Mouse (Mus musculus): Measurements from ENCODE around the gene Cplx3. TPM values are rescaled to one million over a fixed set of nuclear protein-coding genes. Genes with fewer than 3 reads are reported as not detected.

The Cplx3 gene
- polyA plus RNA-seq, 1 experiment from 2014 or later = not detected

DNA sequence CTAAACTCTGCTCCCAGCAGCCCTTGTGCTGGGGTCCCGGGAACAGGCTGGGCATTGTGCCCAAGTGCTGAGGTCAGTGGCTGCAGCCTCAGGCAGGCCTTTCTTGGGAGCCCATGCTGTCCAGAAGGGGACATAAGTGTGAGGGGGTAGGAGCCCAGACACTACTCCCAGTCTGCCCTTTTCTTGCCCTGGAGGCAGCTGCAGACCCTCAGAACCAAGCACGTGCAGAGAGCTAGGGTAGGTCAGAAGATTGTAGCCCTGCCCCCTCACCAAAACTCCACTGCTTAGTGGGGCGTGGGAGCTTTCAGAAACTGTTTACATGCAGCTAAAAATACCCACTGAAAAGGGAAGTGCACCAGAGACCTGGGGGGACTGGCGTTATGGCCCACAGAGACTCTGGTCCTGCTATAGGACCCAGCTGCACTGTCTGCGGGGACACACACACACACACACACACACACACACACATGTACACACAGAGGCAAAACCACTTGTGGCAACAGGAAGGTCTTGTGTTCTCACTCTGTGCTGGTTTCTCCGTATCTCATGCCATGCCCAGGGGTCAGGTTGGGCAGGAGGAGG, 31.8 kb upstream of the Cplx3 start:
- peak; percentile 54 for ATAC-seq (ENCODE audit: insufficient number of reproducible peaks, insufficient read depth, low FRiP score, low read depth)
- Histone ChIP-seq H3K9ac (ENCODE audit: low read length) (peak overlapping the region; percentile 62), H3K27me3 (ENCODE audit: control insufficient read depth, insufficient read depth, low read length) (no peaks in the 10 kb centered on the region), H3K27ac (replicated peaks in 1 of 2; ENCODE audit: control insufficient read depth in 1 of 2, insufficient read depth in 1 of 2, low read depth in 2 of 2, low read length in 2 of 2) (peak overlapping the region; percentile 77 to 91), H3K36me3 (ENCODE audit: control insufficient read depth, insufficient read depth, low read length) (peaks cover 13% of the 10 kb centered on the region), H3K9me3 (ENCODE audit: control insufficient read depth, low read length) (no peaks in the 10 kb centered on the region), H3K4me2 (ENCODE audit: low read length) (peak overlapping the region; percentile 51), H3K4me1 (ENCODE audit: control insufficient read depth in 2 of 2, insufficient read depth in 2 of 2, low read length in 2 of 2) (peaks cover 42 to 71% of the 10 kb centered on the region in 2 experiments), H3K4me3 (ENCODE audit: control insufficient read depth in 1 of 2, insufficient read depth in 1 of 2, low read depth in 1 of 2, low read length in 2 of 2) (no peak overlapping the region)
- 4% methylated on average over 6 of the region's 6 CpGs for WGBS

- no peaks in the 10 kb centered on the region for H3K9me3 ChIP-seq (ENCODE audit: control insufficient read depth, low read length)
- ATAC-seq (ENCODE audit: insufficient number of reproducible peaks, insufficient read depth, low FRiP score, low read depth) = no peak
- H3K27me3 ChIP-seq (ENCODE audit: control insufficient read depth, insufficient read depth, low read length) = no peaks in the 10 kb centered on the region
- peak overlapping the region; percentile 77 to 91 for H3K27ac ChIP-seq (replicated peaks in 1 of 2; ENCODE audit: control insufficient read depth in 1 of 2, insufficient read depth in 1 of 2, low read depth in 2 of 2, low read length in 2 of 2)
- 34% methylated on average over 3 of the region's 3 CpGs for WGBS
- H3K36me3 ChIP-seq (ENCODE audit: control insufficient read depth, insufficient read depth, low read length) = peaks cover 10% of the 10 kb centered on the region
- H3K4me1 ChIP-seq (ENCODE audit: control insufficient read depth in 2 of 2, insufficient read depth in 2 of 2, low read length in 2 of 2) = peaks cover 42 to 68% of the 10 kb centered on the region in 2 experiments
- H3K4me2 ChIP-seq (ENCODE audit: low read length) = peak overlapping the region; percentile 51
- no peak overlapping the region for H3K4me3 ChIP-seq (ENCODE audit: control insufficient read depth in 1 of 2, insufficient read depth in 1 of 2, low read depth in 1 of 2, low read length in 2 of 2)
- peak overlapping the region; percentile 62 for H3K9ac ChIP-seq (ENCODE audit: low read length)
Observed at GRCm38 (mm10) chr9:57637272-57637671, 31.2 kb upstream of the Cplx3 start.

GRCm38 (mm10) chr9:57633481-57634024, 27.5 kb upstream of the Cplx3 start:
- H3K36me3 ChIP-seq (ENCODE audit: control insufficient read depth, insufficient read depth, low read length) = peaks cover 31% of the 10 kb centered on the region
- H3K4me3 ChIP-seq (ENCODE audit: control insufficient read depth in 1 of 2, insufficient read depth in 1 of 2, low read depth in 1 of 2, low read length in 2 of 2) = no peak overlapping the region
- no peak overlapping the region for H3K27ac ChIP-seq (replicated peaks in 1 of 2; ENCODE audit: control insufficient read depth in 1 of 2, insufficient read depth in 1 of 2, low read depth in 2 of 2, low read length in 2 of 2)
- H3K9ac ChIP-seq (ENCODE audit: low read length) = no peak overlapping the region
- 27% methylated on average over 4 of the region's 4 CpGs for WGBS
- peaks cover 18 to 35% of the 10 kb centered on the region in 2 experiments for H3K4me1 ChIP-seq (ENCODE audit: control insufficient read depth in 2 of 2, insufficient read depth in 2 of 2, low read length in 2 of 2)
- H3K27me3 ChIP-seq (ENCODE audit: control insufficient read depth, insufficient read depth, low read length) = no peaks in the 10 kb centered on the region
- H3K9me3 ChIP-seq (ENCODE audit: control insufficient read depth, low read length) = no peaks in the 10 kb centered on the region
- ATAC-seq (ENCODE audit: insufficient number of reproducible peaks, insufficient read depth, low FRiP score, low read depth) = no peak
- no peak overlapping the region for H3K4me2 ChIP-seq (ENCODE audit: low read length)

DNA sequence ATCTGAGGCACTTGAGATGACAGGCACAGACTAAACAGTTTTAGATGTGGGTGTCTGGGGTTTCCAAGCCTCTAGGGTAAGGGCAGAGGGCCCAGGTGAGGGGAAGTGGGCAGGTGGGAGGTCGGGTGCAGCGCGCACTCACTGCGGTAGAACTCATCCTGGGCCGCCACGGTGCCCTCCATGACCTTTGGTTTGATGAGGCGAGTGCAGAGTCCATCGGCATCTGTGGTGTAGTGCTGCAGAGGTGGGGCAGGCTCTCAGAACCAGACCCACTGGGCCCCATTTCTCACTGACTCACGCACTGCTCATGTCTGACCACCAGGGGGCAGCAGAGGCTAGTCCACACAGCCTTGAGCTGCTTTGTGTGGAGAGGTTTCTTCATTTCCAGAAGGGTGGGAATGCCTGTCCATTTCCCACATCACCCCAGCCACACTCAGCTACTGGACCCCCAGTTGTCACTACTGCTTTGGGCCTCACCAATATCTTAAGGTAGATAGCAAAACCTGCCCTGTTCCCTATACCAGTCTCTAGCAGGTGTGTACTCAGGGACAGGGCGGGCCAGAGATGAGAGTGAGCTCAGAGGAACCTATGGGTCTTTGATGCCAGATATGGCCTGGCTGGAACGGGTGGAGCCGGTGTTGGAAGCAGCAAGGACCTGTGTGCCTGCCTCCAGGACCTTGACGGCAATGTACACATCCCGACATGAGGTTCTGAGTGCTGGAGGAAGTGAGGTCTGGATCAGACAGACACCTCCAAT, 23.2 kb upstream of the Cplx3 start:
- no peaks in the 10 kb centered on the region for H3K27me3 ChIP-seq (ENCODE audit: control insufficient read depth, insufficient read depth, low read length)
- ATAC-seq (ENCODE audit: insufficient number of reproducible peaks, insufficient read depth, low FRiP score, low read depth) = peak; percentile 37; the same call in 1 of the 2 replicates
- no peak overlapping the region for H3K27ac ChIP-seq (replicated peaks in 1 of 2; ENCODE audit: control insufficient read depth in 1 of 2, insufficient read depth in 1 of 2, low read depth in 2 of 2, low read length in 2 of 2)
- H3K36me3 ChIP-seq (ENCODE audit: control insufficient read depth, insufficient read depth, low read length) = peaks cover 74% of the 10 kb centered on the region
- H3K4me2 ChIP-seq (ENCODE audit: low read length) = no peak overlapping the region
- H3K4me1 ChIP-seq (ENCODE audit: control insufficient read depth in 2 of 2, insufficient read depth in 2 of 2, low read length in 2 of 2) = peaks cover 5 to 11% of the 10 kb centered on the region in 2 experiments; a peak in 2 of 4 replicates
- WGBS = 64% methylated on average over 14 of the region's 14 CpGs
- H3K4me3 ChIP-seq (ENCODE audit: control insufficient read depth in 1 of 2, insufficient read depth in 1 of 2, low read depth in 1 of 2, low read length in 2 of 2) = no peak overlapping the region
- no peak overlapping the region for H3K9ac ChIP-seq (ENCODE audit: low read length)
- H3K9me3 ChIP-seq (ENCODE audit: control insufficient read depth, low read length) = no peaks in the 10 kb centered on the region

DNA sequence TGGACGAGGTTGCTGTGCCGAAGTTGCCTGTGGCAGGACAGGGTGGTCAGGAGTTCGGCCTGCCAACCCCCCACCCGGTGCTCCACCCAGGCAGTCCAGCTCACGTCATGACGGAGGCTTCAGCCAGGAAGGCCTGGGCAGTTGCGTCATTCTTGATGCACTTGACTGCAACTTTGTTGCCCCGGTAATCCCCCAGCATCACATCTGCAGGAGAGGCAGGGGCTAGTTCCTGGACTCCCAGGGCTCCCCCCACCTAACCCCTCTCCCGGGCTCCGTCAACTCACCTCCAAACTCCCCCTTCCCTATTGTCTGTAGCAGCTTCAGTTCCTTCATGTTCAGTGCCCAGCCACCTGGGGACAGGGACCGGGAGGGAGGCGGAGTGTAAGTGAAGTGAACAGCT, 22.6 kb upstream of the Cplx3 start:
- Histone ChIP-seq H3K9me3 (ENCODE audit: control insufficient read depth, low read length) (no peaks in the 10 kb centered on the region), H3K4me1 (ENCODE audit: control insufficient read depth in 2 of 2, insufficient read depth in 2 of 2, low read length in 2 of 2) (peaks cover 5% of the 10 kb centered on the region in 2 experiments; a peak in 2 of 4 replicates), H3K36me3 (ENCODE audit: control insufficient read depth, insufficient read depth, low read length) (peaks cover 74% of the 10 kb centered on the region), H3K27ac (replicated peaks in 1 of 2; ENCODE audit: control insufficient read depth in 1 of 2, insufficient read depth in 1 of 2, low read depth in 2 of 2, low read length in 2 of 2) (no peak overlapping the region), H3K4me3 (ENCODE audit: control insufficient read depth in 1 of 2, insufficient read depth in 1 of 2, low read depth in 1 of 2, low read length in 2 of 2) (no peak overlapping the region), H3K27me3 (ENCODE audit: control insufficient read depth, insufficient read depth, low read length) (no peaks in the 10 kb centered on the region), H3K4me2 (ENCODE audit: low read length) (no peak overlapping the region), H3K9ac (ENCODE audit: low read length) (no peak overlapping the region)
- 86% methylated on average over 12 of the region's 12 CpGs for WGBS
- ATAC-seq (ENCODE audit: insufficient number of reproducible peaks, insufficient read depth, low FRiP score, low read depth) = 0 out of 2 replicates have a peak, but pooled peaks have one; percentile 1

DNA sequence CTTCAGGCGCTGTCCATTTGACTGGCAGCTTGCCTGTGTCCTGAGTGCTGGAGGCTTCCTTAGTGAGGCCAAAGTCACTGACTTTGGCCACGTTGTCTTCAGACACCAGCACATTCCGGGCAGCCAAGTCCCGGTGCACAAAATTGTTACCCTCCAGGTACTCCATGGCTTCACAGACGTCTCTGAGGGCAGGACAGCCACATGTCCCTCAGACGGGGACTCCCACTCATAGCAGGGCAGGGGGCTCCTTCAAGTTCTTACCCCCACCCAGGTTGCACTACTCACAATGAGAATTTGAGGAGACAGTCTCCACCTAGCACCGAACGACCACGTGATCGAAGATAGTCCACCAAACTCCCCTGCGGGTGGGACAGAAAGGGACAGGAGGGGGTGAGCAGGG, 21.8 kb upstream of the Cplx3 start:
- no peak overlapping the region for H3K4me2 ChIP-seq (ENCODE audit: low read length)
- H3K4me3 ChIP-seq (ENCODE audit: control insufficient read depth in 1 of 2, insufficient read depth in 1 of 2, low read depth in 1 of 2, low read length in 2 of 2) = no peak overlapping the region
- 89% methylated on average over 11 of the region's 11 CpGs for WGBS
- H3K27me3 ChIP-seq (ENCODE audit: control insufficient read depth, insufficient read depth, low read length) = no peaks in the 10 kb centered on the region
- H3K4me1 ChIP-seq (ENCODE audit: control insufficient read depth in 2 of 2, insufficient read depth in 2 of 2, low read length in 2 of 2) = no peaks in the 10 kb centered on the region; a peak in 1 of 4 replicates
- H3K27ac ChIP-seq (replicated peaks in 1 of 2; ENCODE audit: control insufficient read depth in 1 of 2, insufficient read depth in 1 of 2, low read depth in 2 of 2, low read length in 2 of 2) = no peak overlapping the region
- H3K9me3 ChIP-seq (ENCODE audit: control insufficient read depth, low read length) = no peaks in the 10 kb centered on the region
- no peak for ATAC-seq (ENCODE audit: insufficient number of reproducible peaks, insufficient read depth, low FRiP score, low read depth)
- H3K36me3 ChIP-seq (ENCODE audit: control insufficient read depth, insufficient read depth, low read length) = peaks cover 74% of the 10 kb centered on the region
- no peak overlapping the region for H3K9ac ChIP-seq (ENCODE audit: low read length)

DNA sequence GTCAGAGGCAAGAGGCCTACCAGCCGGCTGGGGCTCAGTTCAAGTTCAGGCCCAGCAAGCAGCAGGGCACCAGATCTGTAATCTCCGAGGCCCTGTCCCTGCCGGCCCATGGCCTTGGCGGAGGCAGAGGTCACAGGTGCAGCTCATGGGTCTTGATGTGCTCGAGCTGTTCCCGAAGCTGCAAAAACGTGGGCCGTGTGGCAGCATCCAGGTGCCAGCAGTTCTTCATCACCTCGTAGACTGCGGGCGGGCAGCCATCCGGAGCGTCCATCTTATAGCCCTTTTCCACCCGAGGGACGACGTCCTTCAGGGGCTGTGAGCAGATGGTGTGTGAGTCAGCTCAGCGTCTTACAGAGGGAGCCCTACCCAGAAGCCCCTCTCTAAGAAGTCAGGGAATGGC, 21.1 kb upstream of the Cplx3 start:
- H3K4me2 ChIP-seq (ENCODE audit: low read length) = no peak overlapping the region
- no peak overlapping the region for H3K9ac ChIP-seq (ENCODE audit: low read length)
- H3K27ac ChIP-seq (replicated peaks in 1 of 2; ENCODE audit: control insufficient read depth in 1 of 2, insufficient read depth in 1 of 2, low read depth in 2 of 2, low read length in 2 of 2) = no peak overlapping the region
- H3K4me1 ChIP-seq (ENCODE audit: control insufficient read depth in 2 of 2, insufficient read depth in 2 of 2, low read length in 2 of 2) = no peaks in the 10 kb centered on the region
- no peaks in the 10 kb centered on the region for H3K9me3 ChIP-seq (ENCODE audit: control insufficient read depth, low read length)
- H3K4me3 ChIP-seq (ENCODE audit: control insufficient read depth in 1 of 2, insufficient read depth in 1 of 2, low read depth in 1 of 2, low read length in 2 of 2) = no peak overlapping the region
- no peak for ATAC-seq (ENCODE audit: insufficient number of reproducible peaks, insufficient read depth, low FRiP score, low read depth)
- 95% methylated on average over 17 of the region's 17 CpGs for WGBS
- no peaks in the 10 kb centered on the region for H3K27me3 ChIP-seq (ENCODE audit: control insufficient read depth, insufficient read depth, low read length)
- H3K36me3 ChIP-seq (ENCODE audit: control insufficient read depth, insufficient read depth, low read length) = peaks cover 74% of the 10 kb centered on the region

All from heart, embryonic 14.5 days (tissue).